Mouse (Mus musculus) cerebellum, postnatal 36 days (tissue): Measurements from ENCODE around the gene Bicdl2.

Experiments used
- DNase-seq, 2 experiments: peaks; one replicate each; pipeline ENCODE4 v3.0.0; 2021 to 2022; ENCODE audit warnings: mixed read lengths in 2 of 2

The Bicdl2 gene

GRCm38 (mm10) chr17:23660117-23660875 is at the start of gene Bicdl2:
Gene Bicdl2 (plus strand): TSS chr17:23660506.
- peak; percentile 56 to 66 for DNase-seq

GRCm38 (mm10) chr17:23617087-23617486 is 43.2 kb upstream of the Bicdl2 start:
- DNase-seq: no peak

GRCm38 (mm10) chr17:23620351-23620750 is 40.0 kb upstream of the Bicdl2 start:
- no peak for DNase-seq

GRCm38 (mm10) chr17:23627813-23628212 is 32.5 kb upstream of the Bicdl2 start:
- no peak for DNase-seq

- DNase-seq: peak; percentile 74 to 82
Measured at GRCm38 (mm10) chr17:23630195-23631020, 29.9 kb upstream of the Bicdl2 start.

- DNase-seq: no peak
Measured at GRCm38 (mm10) chr17:23631241-23631640, 29.1 kb upstream of the Bicdl2 start.

- no peak for DNase-seq
Measured at GRCm38 (mm10) chr17:23644613-23645495, 15.5 kb upstream of the Bicdl2 start, which contains the start of gene Mmp25. Gene Mmp25 (minus strand): TSS chr17:23645277.

- no peak for DNase-seq
Measured at GRCm38 (mm10) chr17:23645894-23646293, 14.4 kb upstream of the Bicdl2 start.

GRCm38 (mm10) chr17:23651363-23651762 is 8.9 kb upstream of the Bicdl2 start:
- no peak for DNase-seq

- DNase-seq: no peak
Measured at GRCm38 (mm10) chr17:23653324-23653723, 7.0 kb upstream of the Bicdl2 start.

- no peak for DNase-seq
Measured at GRCm38 (mm10) chr17:23654001-23654400, 6.3 kb upstream of the Bicdl2 start.

- DNase-seq: no peak
Measured at GRCm38 (mm10) chr17:23654410-23654809, 5.9 kb upstream of the Bicdl2 start.

- DNase-seq: no peak
Measured at GRCm38 (mm10) chr17:23658450-23658849, 1.9 kb upstream of the Bicdl2 start.

GRCm38 (mm10) chr17:23660876-23661200 is 532 bp downstream of the Bicdl2 start:
- no peak for DNase-seq

GRCm38 (mm10) chr17:23661526-23661925 is 1.2 kb downstream of the Bicdl2 start:
- DNase-seq: no peak

- no peak for DNase-seq
Measured at GRCm38 (mm10) chr17:23664556-23665021, 4.3 kb downstream of the Bicdl2 start.

- no peak for DNase-seq
Measured at GRCm38 (mm10) chr17:23665511-23665910, 5.2 kb downstream of the Bicdl2 start.

- DNase-seq: no peak
Measured at GRCm38 (mm10) chr17:23670516-23671074, 10.3 kb downstream of the Bicdl2 start.

- DNase-seq: no peak
Measured at GRCm38 (mm10) chr17:23671519-23671918, 11.2 kb downstream of the Bicdl2 start.

GRCm38 (mm10) chr17:23672761-23673160 is 12.5 kb downstream of the Bicdl2 start:
- DNase-seq: no peak

GRCm38 (mm10) chr17:23673424-23674073 is 13.2 kb downstream of the Bicdl2 start, which contains the start of the genes Hcfc1r1 and Thoc6:
Gene Hcfc1r1 (plus strand): TSS chr17:23673596.
Gene Thoc6 (minus strand): TSS chr17:23673882.
- DNase-seq: peak; percentile 90 to 95
